Mouse (Mus musculus) kidney, adult 11 months (tissue): ENCODE data around the gene Nyap1.
A peak's percentile ranks its signal among the peaks of the same experiment; 100 is the strongest.

ENCODE experiments used
- DNase-seq: peaks from one replicate; pipeline ENCODE4 v3.0.0; 2022

The Nyap1 gene

GRCm38 (mm10) chr5:137690531-137690930 lies 50.9 kb downstream of the Nyap1 start:
- no peak for DNase-seq

GRCm38 (mm10) chr5:137689974-137690373 lies 51.4 kb downstream of the Nyap1 start:
- DNase-seq: no peak

- DNase-seq: no peak
Measured at GRCm38 (mm10) chr5:137686127-137686790, 55.1 kb downstream of the Nyap1 start.

- no peak for DNase-seq
Measured at GRCm38 (mm10) chr5:137685653-137686052, 55.8 kb downstream of the Nyap1 start.

- peak; percentile 100 for DNase-seq
Measured at GRCm38 (mm10) chr5:137684294-137685123, 56.9 kb downstream of the Nyap1 start, which contains the start of gene Agfg2. Agfg2 (minus strand) TSS chr5:137684726.

GRCm38 (mm10) chr5:137683388-137684293 lies 57.8 kb downstream of the Nyap1 start:
- DNase-seq: peak; percentile 39

- no peak for DNase-seq
Measured at GRCm38 (mm10) chr5:137682526-137682925, 58.9 kb downstream of the Nyap1 start.
